Mouse (Mus musculus) C2C12 (cell line): ENCODE data around the gene Lrr1. TPM values are rescaled to one million over a fixed set of nuclear protein-coding genes. Genes with fewer than 3 reads are reported as not detected.

Source experiments
- H3K27me3 ChIP-seq: one replicate; pipeline ENCODE4 v1.6.1; 2011; ENCODE audit not compliant: control insufficient read depth, insufficient read depth, insufficient read length
- H3K36me3 ChIP-seq: one replicate; pipeline ENCODE4 v1.6.1; 2011; ENCODE audit not compliant: control insufficient read depth, insufficient read depth
- H3K4me3 ChIP-seq: one replicate; pipeline ENCODE4 v1.5.1; 2011; ENCODE audit warnings: mild to moderate bottlenecking, control low read depth; ENCODE audit not compliant: poor library complexity, insufficient read depth, severe bottlenecking
- H3K79me2 ChIP-seq: one replicate; pipeline ENCODE4 v1.6.1; 2011; ENCODE audit not compliant: control insufficient read depth, insufficient read depth
- H3K79me3 ChIP-seq: one replicate; pipeline ENCODE4 v1.6.1; 2011; ENCODE audit warnings: low read depth, control low read depth
- H3ac ChIP-seq: one replicate; pipeline ENCODE3; 2011; ENCODE audit warnings: low read depth; ENCODE audit not compliant: control insufficient read depth, insufficient read length
- CEBPB ChIP-seq: IDR thresholded peaks from one replicate; pipeline ENCODE4 v1.6.1; 2011; ENCODE audit warnings: low read depth, mild to moderate bottlenecking, control low read depth, moderate library complexity
- CTCF ChIP-seq: IDR thresholded peaks from one replicate; pipeline ENCODE4 v1.5.1; 2011; ENCODE audit not compliant: control insufficient read depth, insufficient read depth, insufficient read length
- FOSL1 ChIP-seq: IDR thresholded peaks from one replicate; pipeline ENCODE4 v1.8.0; 2011; ENCODE audit warnings: mild to moderate bottlenecking, low read length; ENCODE audit not compliant: poor library complexity, insufficient read depth, severe bottlenecking
- MAX ChIP-seq: IDR thresholded peaks from one replicate; pipeline ENCODE4 v1.6.1; 2011; ENCODE audit warnings: mild to moderate bottlenecking, control low read depth
- MYOD1 ChIP-seq: IDR thresholded peaks from one replicate; pipeline ENCODE4 v1.6.1; 2011; ENCODE audit warnings: low read depth; ENCODE audit not compliant: control insufficient read depth, insufficient read length
- MYOG ChIP-seq: IDR thresholded peaks from one replicate; pipeline ENCODE4 v1.6.1; 2011; ENCODE audit not compliant: control insufficient read depth, insufficient read length; ENCODE audit errors: extremely low read depth
- USF1 ChIP-seq: IDR thresholded peaks from one replicate; pipeline ENCODE4 v1.6.1; 2011; ENCODE audit warnings: low read depth, mild to moderate bottlenecking, control low read depth, moderate library complexity
- polyA plus RNA-seq: library from polyadenylated mRNA; unstranded; fragments of >200 nt; fragmentation: generic; extraction: Trizol; gene quantifications from one replicate; pipeline ENCODE4 v1.2.1, GENCODE M21; 2012; ENCODE audit warnings: missing spikeins

Lrr1 gene
- polyA plus RNA-seq, 1 experiment, result 30.4 TPM

DNA sequence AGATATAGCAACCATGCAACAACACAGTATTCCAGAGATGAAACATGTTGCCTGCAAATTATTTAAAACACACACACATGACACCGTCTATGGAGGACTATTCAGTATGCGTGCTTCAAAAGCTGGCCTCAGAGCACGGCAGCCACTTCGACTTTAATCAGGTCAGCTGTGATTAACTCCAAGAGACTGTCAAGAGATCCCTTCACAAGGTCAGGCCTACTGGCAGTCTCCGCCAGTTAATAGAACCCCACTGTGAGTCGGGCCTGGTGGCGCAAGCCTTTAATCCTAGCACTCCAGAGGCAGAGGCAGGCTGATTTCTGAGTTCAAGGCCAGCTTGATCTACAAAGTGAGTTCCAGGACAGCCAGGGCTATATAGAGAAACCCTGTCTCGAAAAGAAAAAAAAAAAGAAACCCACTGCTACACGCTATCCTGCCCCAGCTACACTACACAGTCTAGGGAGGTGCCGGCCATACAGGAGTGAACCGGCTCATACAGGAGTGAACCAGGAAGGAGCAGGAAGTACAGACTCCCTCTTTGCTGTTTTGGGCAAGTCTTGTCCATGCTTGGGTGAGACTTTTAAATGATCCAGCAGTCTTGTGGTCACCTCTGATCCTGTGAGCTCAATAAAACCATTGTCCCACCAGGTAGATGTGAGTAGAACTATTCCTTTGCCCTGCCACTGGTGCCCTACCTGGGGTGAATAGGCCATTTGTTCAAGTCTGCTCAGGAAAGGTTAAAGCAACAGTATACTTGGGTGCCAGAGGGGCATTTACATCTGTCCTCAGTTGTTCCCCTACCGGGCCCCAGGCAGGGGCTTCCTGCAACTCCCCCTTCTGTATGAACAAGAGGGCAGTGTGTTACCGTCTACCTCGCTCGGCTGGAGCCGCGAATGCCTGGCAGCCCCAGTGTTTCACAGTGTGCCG lies 41.7 kb downstream of the Lrr1 start:
- H3ac ChIP-seq, result no peak overlapping the region
- no peak overlapping the region for H3K4me3 ChIP-seq
- no peaks in the 10 kb centered on the region for H3K27me3 ChIP-seq
- TF ChIP-seq CTCF (no peak), USF1 (no peak), CEBPB (no peak), MYOG (no peak), FOSL1 (no peak)
- no peaks in the 10 kb centered on the region for H3K79me2 ChIP-seq
- peaks cover 57% of the 10 kb centered on the region for H3K36me3 ChIP-seq
- H3K79me3 ChIP-seq, result no peaks in the 10 kb centered on the region

DNA sequence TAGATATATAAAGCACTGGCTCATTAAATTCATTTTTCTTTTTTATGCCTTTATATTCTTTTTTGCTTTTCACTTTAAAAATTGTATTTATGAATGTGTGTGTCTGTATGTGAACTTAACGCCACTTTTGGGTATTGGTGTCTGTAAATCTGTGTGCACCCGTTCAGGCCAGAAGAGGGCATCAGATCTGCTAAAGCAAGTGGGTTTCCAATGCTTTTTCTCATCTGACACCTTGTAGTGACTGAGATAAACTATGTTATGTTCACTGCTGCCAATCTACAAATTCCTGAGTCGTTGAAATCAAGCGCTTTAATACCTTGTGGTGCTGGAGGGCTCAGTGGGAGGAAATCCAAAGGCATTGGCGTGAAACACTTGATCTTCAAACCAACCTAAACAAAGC lies 42.4 kb downstream of the Lrr1 start:
- Histone ChIP-seq H3K36me3 (peaks cover 58% of the 10 kb centered on the region), H3K79me3 (no peaks in the 10 kb centered on the region), H3ac (no peak overlapping the region), H3K4me3 (no peak overlapping the region), H3K27me3 (no peaks in the 10 kb centered on the region), H3K79me2 (no peaks in the 10 kb centered on the region)
- TF ChIP-seq CTCF (no peak), MYOG (no peak), MAX (no peak), FOSL1 (no peak), CEBPB (no peak), MYOD1 (no peak)

DNA sequence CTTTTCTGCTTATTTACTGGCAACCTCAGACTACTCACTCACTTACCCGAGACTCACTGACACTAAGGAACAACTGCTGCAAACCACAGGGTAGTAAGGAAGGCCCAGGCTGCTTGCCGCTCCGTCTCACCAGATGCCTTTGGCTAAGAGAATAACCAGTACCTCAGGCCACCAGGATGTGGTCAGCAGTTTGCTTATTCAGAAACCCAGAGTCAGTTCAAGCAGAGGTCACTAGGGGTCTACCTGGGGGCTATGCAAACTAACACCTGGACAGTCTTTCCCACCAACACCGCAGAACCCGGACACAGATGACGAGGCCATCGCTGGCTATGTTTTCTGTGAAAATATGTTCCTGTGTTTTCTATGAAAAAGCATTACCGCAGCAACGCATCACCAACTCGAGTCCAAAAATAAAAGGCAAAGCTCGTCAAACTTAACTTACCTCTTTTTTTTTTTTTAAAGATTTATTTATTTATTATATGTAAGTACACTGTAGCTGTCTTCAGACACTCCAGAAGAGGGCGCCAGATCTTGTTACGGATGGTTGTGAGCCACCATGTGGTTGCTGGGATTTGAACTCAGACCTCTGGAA lies 44.7 kb downstream of the Lrr1 start:
- Histone ChIP-seq H3ac (no peak overlapping the region), H3K79me3 (no peaks in the 10 kb centered on the region), H3K4me3 (no peak overlapping the region), H3K79me2 (no peaks in the 10 kb centered on the region), H3K27me3 (no peaks in the 10 kb centered on the region), H3K36me3 (peaks cover 70% of the 10 kb centered on the region)
- TF ChIP-seq FOSL1 (no peak), USF1 (no peak), CTCF (no peak)

DNA sequence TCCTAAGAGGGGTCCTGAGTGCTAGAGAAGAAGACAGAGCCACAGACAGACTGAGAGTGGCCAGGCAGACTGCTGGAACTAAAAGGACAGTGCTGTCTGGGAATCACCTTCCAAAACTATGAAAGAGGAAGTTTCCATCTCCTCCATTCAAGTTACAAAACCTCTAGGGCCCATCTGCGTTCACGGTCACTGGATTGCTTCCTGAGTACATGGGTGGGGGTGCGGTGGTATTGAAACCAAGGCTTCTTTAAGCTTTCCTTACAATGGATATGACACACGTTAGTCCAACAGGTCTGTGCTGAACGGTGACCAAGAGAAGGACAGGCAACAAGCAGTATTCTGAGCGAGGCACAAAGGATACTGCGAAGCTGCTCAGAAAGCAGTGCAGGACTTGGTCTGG lies 45.8 kb downstream of the Lrr1 start:
- Histone ChIP-seq H3K36me3 (peaks cover 72% of the 10 kb centered on the region), H3K4me3 (no peak overlapping the region), H3K79me2 (no peaks in the 10 kb centered on the region), H3K27me3 (no peaks in the 10 kb centered on the region), H3ac (no peak overlapping the region), H3K79me3 (no peaks in the 10 kb centered on the region)
- TF ChIP-seq USF1 (no peak), MAX (no peak), FOSL1 (no peak), MYOD1 (no peak), MYOG (no peak), CEBPB (no peak)

DNA sequence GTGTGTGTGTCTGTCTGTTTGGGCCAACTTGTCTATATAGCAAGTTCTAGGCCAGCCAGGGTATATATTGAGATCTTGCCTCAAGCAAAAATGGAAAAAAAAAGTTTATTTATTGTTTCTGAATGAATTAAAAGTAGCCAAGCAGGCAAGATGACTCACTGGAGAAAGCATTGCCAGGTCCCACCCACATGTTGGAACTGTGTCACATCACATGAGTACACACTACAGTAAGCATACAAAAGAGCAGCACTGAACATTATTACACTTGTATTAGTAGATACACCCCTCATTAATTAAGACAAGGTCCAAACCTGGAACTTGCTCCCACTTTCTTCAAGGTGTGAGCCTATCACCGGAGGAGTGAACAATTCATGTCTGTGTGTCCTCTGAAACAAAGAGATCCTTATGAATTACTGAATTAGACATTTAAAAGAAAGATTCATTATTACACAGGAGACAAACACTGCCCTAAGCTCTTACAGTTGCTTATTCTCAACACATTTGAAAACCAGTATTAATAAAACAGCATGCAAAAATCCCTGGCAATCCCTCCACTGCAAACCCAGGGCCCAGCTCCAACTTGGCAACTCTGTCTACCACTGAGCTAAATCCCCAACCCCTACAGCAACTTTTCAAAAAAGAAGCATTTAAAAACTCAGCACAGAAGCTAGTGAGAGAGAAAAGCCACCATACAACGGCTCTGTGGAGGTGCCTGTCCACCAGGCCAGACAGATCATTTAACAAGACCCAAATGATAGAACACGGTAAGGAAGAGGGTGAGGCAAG lies 46.6 kb downstream of the Lrr1 start:
- H3K27me3 ChIP-seq, result no peaks in the 10 kb centered on the region
- H3K36me3 ChIP-seq, result peaks cover 68% of the 10 kb centered on the region
- no peak overlapping the region for H3ac ChIP-seq
- no peaks in the 10 kb centered on the region for H3K79me3 ChIP-seq
- H3K79me2 ChIP-seq, result no peaks in the 10 kb centered on the region
- TF ChIP-seq MYOD1 (no peak), FOSL1 (no peak), CTCF (no peak), USF1 (no peak), CEBPB (no peak), MAX (no peak), MYOG (no peak)
- no peak overlapping the region for H3K4me3 ChIP-seq
